Mouse (Mus musculus) adrenal gland, postnatal 14 days (tissue): ENCODE data around the gene Clk2. TPM values are rescaled to one million over a fixed set of nuclear protein-coding genes. Genes with fewer than 3 reads are reported as not detected.

Source experiments
- DNase-seq: peaks from one replicate; pipeline ENCODE4 v3.0.0; 2021; ENCODE audit warnings: mixed read lengths
- long read RNA-seq, 2 experiments: library from polyadenylated mRNA; stranded (forward); transcript quantifications; one replicate each; pipeline ENCODE4 v2.0.0; 2021
- total RNA-seq: library from RNA; stranded (reverse); gene quantifications from 2 replicates; pipeline ENCODE4 v1.2.3, GENCODE M21; 2021

The Clk2 gene
- 50.3 and 69.1 TPM in 2 replicates for total RNA-seq
- long read RNA-seq, experiment 1, transcript Clk2-204 (12 exons, 1,885 nt): minor isoform, 8 of 114 reads
- long read RNA-seq, experiment 1, transcript Clk2-202 (13 exons, 2,154 nt): minor isoform, 9 of 114 reads
- long read RNA-seq, experiment 1, transcript Clk2-203 (13 exons, 2,112 nt): major isoform, 29 of 114 reads
- long read RNA-seq, experiment 1, partial matches to known transcripts: 20 of 114 reads
- long read RNA-seq, experiment 1, other reads (novel, unspliced or antisense): 45 of 114 reads
- long read RNA-seq, experiment 2, transcript Clk2-202 (13 exons, 2,154 nt): major isoform, 10 of 41 reads
- long read RNA-seq, experiment 2, transcript Clk2-203 (13 exons, 2,112 nt): minor isoform, 8 of 41 reads
- long read RNA-seq, experiment 2, partial matches to known transcripts: 5 of 41 reads
- long read RNA-seq, experiment 2, other reads (novel, unspliced or antisense): 13 of 41 reads

GRCm38 (mm10) chr3:89164506-89165267 lies at the start of gene Clk2:
Gene Clk2 (plus strand): TSS chr3:89164795.
- DNase-seq: peak; percentile 97

GRCm38 (mm10) chr3:89115522-89115921 lies 49.1 kb upstream of the Clk2 start:
- peak; percentile 46 for DNase-seq

- DNase-seq: peak; percentile 73
Measured at GRCm38 (mm10) chr3:89123313-89123712, 41.3 kb upstream of the Clk2 start.

GRCm38 (mm10) chr3:89124241-89124640 lies 40.4 kb upstream of the Clk2 start:
- peak; percentile 68 for DNase-seq

GRCm38 (mm10) chr3:89125981-89126380 lies 38.6 kb upstream of the Clk2 start:
- DNase-seq: peak; percentile 43

GRCm38 (mm10) chr3:89129908-89130307 lies 34.7 kb upstream of the Clk2 start:
- DNase-seq: peak; percentile 60

- DNase-seq: no peak
Measured at GRCm38 (mm10) chr3:89131816-89132215, 32.8 kb upstream of the Clk2 start.

- peak; percentile 72 for DNase-seq
Measured at GRCm38 (mm10) chr3:89132285-89133062, 32.1 kb upstream of the Clk2 start.

GRCm38 (mm10) chr3:89133063-89133450 lies 31.5 kb upstream of the Clk2 start:
- no peak for DNase-seq

GRCm38 (mm10) chr3:89133752-89134151 lies 30.8 kb upstream of the Clk2 start:
- no peak for DNase-seq

- DNase-seq: no peak
Measured at GRCm38 (mm10) chr3:89135958-89136357, 28.6 kb upstream of the Clk2 start, which contains the start of gene Pklr. Gene Pklr (plus strand): TSS chr3:89136142.

- no peak for DNase-seq
Measured at GRCm38 (mm10) chr3:89136365-89136764, 28.2 kb upstream of the Clk2 start.

- DNase-seq: no peak
Measured at GRCm38 (mm10) chr3:89144821-89145220, 19.8 kb upstream of the Clk2 start.

GRCm38 (mm10) chr3:89145566-89145965 lies 19.0 kb upstream of the Clk2 start:
- DNase-seq: no peak

GRCm38 (mm10) chr3:89147101-89147978 lies 17.3 kb upstream of the Clk2 start:
- peak; percentile 48 for DNase-seq

GRCm38 (mm10) chr3:89147979-89148311 lies 16.6 kb upstream of the Clk2 start:
- peak; percentile 38 for DNase-seq

GRCm38 (mm10) chr3:89148567-89148966 lies 16.0 kb upstream of the Clk2 start:
- no peak for DNase-seq

GRCm38 (mm10) chr3:89152084-89152835 lies 12.3 kb upstream of the Clk2 start:
- no peak for DNase-seq

- no peak for DNase-seq
Measured at GRCm38 (mm10) chr3:89156951-89157350, 7.6 kb upstream of the Clk2 start.

- no peak for DNase-seq
Measured at GRCm38 (mm10) chr3:89158651-89159050, 5.9 kb upstream of the Clk2 start.

- peak; percentile 82 for DNase-seq
Measured at GRCm38 (mm10) chr3:89159211-89159610, 5.4 kb upstream of the Clk2 start.
